Mouse (Mus musculus) Patski (cell line): ENCODE data around the gene Nemp1. TPM values are rescaled to one million over a fixed set of nuclear protein-coding genes. Genes with fewer than 3 reads are reported as not detected.

ENCODE experiments used
- ATAC-seq: fragments of 100-300 bp; one replicate; pipeline ENCODE4 v1.8.0; 2021
- CTCF ChIA-PET: fragments of 350-600 bp; sonication (Branson Sonifier 250); formaldehyde crosslinking; loops from one replicate; lab custom pipeline; 2022; ENCODE audit warnings: inconsistent platforms; lab: Charles Lee
- POLR2A ChIA-PET: fragments of 350-600 bp; sonication (Branson Sonifier 250); formaldehyde crosslinking; loops from one replicate; lab custom pipeline; 2022; ENCODE audit warnings: antibody characterized with exemption, inconsistent platforms; lab: Charles Lee
- DNase-seq: peaks from one replicate; pipeline ENCODE4 v3.0.0-alpha.2; 2011; ENCODE audit warnings: low read depth, low spot score
- H3K27me3 ChIP-seq: fragments of 371-371 bp; one replicate; pipeline ENCODE4 v1.5.1; 2021
- CTCF ChIP-seq: fragments of 100-300 bp; IDR thresholded peaks from one replicate; pipeline ENCODE4 v1.5.1; 2021
- in situ Hi-C: fragments of 300-500 bp; cut with MboI; formaldehyde crosslinking; loops from 3 replicates; pipeline ENCODE4 v1.11.1; 2018; ENCODE audit warnings: low pct_unique_long_range_greater_than_20kb, mixed read lengths
- polyA plus RNA-seq: library from polyadenylated mRNA; unstranded; gene quantifications from one replicate; pipeline ENCODE4 v1.2.3, GENCODE M21; 2021

Gene Nemp1
- polyA plus RNA-seq, 1 experiment from 2014 or later, result 8.0 TPM

DNA sequence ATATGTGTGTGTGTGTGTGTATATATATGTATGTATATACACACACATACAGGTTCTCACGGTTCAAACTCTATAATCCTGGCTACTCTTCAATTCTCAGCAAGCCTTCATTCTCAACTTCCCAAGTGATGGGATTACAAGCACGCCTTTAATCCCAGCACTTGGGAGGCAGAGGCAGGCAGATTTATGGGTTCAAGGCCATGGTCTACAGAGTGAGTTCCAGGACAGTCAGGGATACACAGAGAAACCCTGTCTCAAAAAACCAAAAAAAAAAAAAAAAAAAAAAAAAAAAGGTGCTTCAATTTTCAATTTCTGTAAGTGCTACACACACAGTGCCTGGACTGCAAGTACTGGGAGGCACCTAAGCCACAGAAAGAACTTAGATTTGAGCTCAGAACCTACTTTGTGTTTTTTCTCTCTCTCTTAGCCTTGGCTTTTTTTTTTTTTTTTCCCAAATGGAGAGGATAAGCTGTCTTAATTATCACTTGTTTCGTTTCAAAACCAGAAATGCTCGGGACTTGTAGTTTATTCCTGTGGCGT lies 9.2 kb downstream of the Nemp1 start:
- no peak for TF ChIP-seq CTCF
- ATAC-seq (no peak), DNase-seq (no peak)
- ChIA-PET CTCF (interaction anchor here (1.1 to 1.7 kb wide), 2 partner anchors 15 to 33 kb away, joined by 3 to 5 read pairs; partner anchors contain the start of gene Stat6), POLR2A (interaction anchor here (1.0 to 1.6 kb wide), 3 partner anchors 8 to 43 kb away, joined by 4 to 7 read pairs (median 6); partner anchors contain the start of gene Stat6)
- H3K27me3 ChIP-seq, result no peaks in the 10 kb centered on the region
- in situ Hi-C loops, result loop anchor here (25.0 kb wide), 1 partner anchor 511 kb away; the partner anchor contains the start of genes Gls2 and Rbms2

DNA sequence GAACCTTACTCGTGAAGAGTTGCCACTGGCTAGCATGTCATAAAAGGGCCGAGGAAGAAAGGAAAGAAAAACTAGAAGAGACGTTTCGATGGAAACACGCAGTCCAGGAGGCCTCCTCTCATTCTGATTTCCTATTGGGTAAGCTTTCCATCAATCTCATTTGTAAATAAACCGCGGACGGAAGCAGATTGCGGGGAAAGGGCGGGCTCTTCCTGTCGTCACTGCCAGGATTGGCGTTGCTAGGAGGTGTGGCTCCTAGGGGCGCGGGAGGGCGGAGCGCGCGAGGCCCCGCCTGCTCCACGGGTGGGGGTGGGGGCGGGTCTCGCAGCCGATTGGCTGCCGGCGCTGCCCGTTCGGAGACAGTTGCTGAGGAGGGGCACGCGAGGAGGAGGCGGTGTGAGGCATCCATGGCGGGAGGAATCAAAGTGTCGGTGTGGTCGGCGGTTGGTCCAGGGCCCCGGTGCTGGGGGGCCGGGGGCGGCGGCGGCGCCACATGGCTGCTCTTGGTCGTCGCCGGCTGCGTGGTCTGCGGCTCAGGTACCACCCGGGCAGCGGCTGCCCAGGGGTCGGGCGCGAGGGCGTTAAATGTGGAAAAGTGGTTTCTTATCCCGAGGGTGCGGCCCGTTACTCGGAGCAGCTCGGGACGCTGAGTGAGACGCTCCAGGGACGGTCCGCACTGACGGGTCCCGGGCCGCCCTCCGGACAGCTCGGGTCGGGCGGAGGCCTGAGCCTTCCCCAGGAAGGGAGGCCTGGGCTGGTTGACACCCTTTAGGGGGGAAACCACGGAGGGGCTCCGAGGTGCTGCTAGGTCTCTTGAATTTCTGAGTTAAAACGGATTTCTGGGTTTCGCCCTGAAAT lies 10.2 kb downstream of the Nemp1 start:
- ATAC-seq, result peak; percentile 75
- in situ Hi-C loops, result loop anchor here (25.0 kb wide), 1 partner anchor 510 kb away; the partner anchor contains the start of genes Gls2 and Rbms2
- no peak for TF ChIP-seq CTCF
- POLR2A ChIA-PET, result interaction anchor here (1.0 to 1.6 kb wide), 3 partner anchors 9 to 44 kb away, joined by 4 to 7 read pairs (median 6); partner anchors contain the start of gene Stat6
- H3K27me3 ChIP-seq, result no peaks in the 10 kb centered on the region
- CTCF ChIA-PET, result interaction anchor here (1.1 to 1.7 kb wide), 2 partner anchors 14 to 34 kb away, joined by 3 to 5 read pairs; partner anchors contain the start of gene Stat6
- DNase-seq, result peak; percentile 94

DNA sequence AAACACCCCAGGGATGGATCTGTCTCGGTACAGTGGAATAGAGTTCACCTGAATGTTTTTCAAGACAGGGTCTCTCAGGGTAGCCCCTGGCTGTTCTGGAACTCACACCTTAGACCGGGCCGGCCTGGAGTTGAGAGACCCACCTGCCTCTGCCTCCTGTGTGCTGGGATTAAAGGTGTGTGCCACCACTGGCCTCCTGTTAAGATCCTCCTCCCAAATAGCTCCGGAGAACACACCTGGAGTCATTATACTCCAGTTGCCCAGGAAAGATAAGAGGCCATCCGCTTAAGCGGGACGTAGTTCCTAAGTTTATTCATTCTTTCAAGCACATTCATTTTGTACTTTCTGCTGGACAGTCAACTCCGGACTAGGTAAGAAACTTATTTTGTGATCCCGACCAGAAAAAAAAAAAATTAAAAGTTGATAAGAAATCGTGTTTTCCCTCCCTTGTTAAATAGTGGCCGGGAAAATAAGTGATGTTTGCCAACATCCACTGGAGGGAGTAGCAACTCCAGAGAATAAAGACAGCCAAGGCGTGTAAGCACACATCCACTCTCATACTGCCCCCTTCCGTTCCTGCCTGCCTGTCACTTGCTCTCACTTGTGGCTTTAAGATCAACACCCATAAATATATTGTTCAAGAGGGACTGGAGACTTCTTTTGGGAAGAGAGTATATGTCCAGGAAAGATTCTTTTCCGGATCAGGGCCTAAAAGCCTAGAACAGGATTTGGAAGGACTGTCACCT lies 11.1 kb downstream of the Nemp1 start:
- POLR2A ChIA-PET, result interaction anchor here (1.6 kb wide), 1 partner anchor 35 kb away, joined by 7 read pairs; the partner anchor contains the start of gene Stat6
- DNase-seq (no peak), ATAC-seq (peak; percentile 25)
- in situ Hi-C loops, result loop anchor here (25.0 kb wide), 1 partner anchor 510 kb away; the partner anchor contains the start of genes Gls2 and Rbms2
- TF ChIP-seq CTCF, result peak; percentile 97
- H3K27me3 ChIP-seq, result no peaks in the 10 kb centered on the region
- CTCF ChIA-PET, result interaction anchor here (0.8 to 1.7 kb wide), 2 partner anchors 18 to 35 kb away, joined by 3 to 5 read pairs; partner anchors contain the start of gene Stat6

DNA sequence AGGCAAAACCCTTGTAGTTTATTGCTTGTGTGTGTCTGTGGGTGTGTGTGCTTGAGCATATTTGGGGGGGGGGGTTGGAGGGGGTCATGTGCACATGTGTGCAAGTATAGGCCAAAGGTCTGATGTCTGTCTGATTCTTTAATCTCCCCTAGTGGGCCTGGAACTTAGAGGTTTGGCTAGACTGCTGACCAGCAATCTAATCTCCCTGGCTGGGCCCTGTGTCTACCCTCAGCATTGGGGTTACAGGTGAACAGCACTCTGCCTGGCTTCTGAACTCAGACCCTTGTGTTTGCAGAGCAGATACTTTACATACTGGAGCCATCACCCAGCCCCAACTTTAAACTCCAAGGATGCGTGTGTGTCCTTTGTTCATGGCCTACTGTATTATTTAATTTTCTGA lies 12.5 kb downstream of the Nemp1 start:
- TF ChIP-seq CTCF, result no peak
- no peaks in the 10 kb centered on the region for H3K27me3 ChIP-seq
- POLR2A ChIA-PET, result no interaction called here
- ATAC-seq (no peak), DNase-seq (no peak)
- in situ Hi-C loops, result loop anchor here (25.0 kb wide), 1 partner anchor 508 kb away; the partner anchor contains the start of genes Gls2 and Rbms2
- CTCF ChIA-PET, result no interaction called here

DNA sequence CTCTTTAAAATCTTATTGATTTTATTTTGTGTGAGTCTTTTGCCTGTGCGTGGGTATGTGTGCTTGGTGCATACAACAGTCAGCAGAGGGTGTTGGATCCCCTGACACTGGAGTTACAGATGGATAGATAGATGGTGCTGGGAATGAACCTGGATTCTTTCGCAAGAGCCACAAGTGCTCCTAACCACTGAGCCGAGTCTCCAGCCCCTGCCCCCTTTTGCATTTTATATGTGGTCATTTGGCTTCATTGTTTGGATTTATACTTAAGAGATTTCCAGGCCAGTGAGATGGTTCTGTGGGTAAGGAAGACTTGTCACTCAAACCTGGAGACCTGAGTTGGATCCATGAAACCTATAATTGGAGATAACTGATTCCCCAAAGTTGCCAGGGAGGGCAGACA lies 13.2 kb downstream of the Nemp1 start:
- in situ Hi-C loops, result loop anchor here (25.0 kb wide), 1 partner anchor 507 kb away; the partner anchor contains the start of genes Gls2 and Rbms2
- ATAC-seq (no peak), DNase-seq (no peak)
- POLR2A ChIA-PET, result no interaction called here
- CTCF ChIA-PET, result no interaction called here
- no peaks in the 10 kb centered on the region for H3K27me3 ChIP-seq
- no peak for TF ChIP-seq CTCF

DNA sequence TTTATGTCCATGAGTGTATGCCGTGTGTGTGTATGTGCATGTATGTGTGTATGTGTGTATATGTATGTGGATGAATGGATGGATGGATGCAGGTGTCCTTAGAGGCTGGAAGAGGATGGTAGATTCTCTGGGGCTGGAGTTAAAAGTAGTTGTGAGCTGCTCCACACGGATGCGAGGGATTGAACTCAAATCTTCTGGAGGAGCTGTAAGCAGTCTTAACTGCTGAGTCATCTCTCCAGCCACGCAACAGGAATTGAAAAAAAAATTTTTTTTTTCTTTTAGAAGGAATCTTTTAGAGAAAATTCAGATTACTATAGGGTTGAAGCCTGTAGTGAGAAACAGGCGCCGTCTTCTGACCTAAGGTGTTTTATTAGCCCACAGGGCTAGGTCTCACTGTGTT lies 16.2 kb downstream of the Nemp1 start:
- no peak for TF ChIP-seq CTCF
- ChIA-PET POLR2A (no interaction called here), CTCF (no interaction called here)
- no peak for ATAC-seq
- no peaks in the 10 kb centered on the region for H3K27me3 ChIP-seq
- in situ Hi-C loops, result loop anchor here (25.0 kb wide), 1 partner anchor 504 kb away; the partner anchor contains the start of genes Gls2 and Rbms2
- DNase-seq, result no peak

DNA sequence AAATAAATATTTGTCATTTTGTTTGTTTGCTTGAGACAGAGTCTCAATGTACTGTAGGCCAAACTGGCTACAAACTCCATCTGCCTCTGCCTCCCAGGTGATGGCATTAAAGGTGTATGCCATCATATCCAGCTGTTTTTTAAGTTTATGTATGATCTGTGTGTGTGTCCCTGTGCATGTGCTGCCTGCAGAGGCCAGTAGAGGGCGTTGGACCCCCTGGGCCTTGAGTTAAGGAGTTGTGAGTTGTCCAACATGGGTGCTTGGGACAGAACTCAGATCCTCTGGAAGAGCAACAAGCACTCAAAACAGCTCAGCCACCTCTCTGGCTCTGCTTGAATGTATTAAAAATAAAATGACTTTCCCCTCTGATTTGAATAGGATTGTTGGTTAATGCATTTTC lies 24.4 kb downstream of the Nemp1 start:
- CTCF ChIA-PET, result interaction anchor here (0.9 to 1.5 kb wide), 4 partner anchors 9 to 49 kb away, joined by 3 read pairs; no protein-coding TSS in a partner anchor
- DNase-seq, result no peak

DNA sequence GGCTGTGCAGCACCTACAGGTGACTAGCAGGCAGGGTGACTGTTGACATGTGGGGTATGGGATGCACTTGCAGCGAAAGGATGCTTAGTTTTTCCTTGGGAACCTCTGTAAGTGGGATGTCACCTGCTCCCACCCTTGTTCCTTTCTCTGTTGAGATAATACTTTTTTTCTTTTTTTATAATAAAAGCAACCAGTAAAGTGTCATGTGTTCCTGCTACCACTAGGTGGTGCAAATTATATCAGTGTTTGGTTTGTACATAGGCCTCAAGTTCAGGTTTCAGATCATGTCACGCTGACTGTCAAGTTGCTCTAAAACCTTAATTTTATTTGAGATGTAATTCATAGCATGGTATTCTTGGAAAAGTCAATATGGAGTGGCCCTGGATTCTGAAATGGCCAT lies 27.9 kb downstream of the Nemp1 start:
- ChIA-PET POLR2A (no interaction called here), CTCF (interaction anchor here (1.8 kb wide), 1 partner anchor 13 kb away, joined by 4 read pairs; no protein-coding TSS in a partner anchor)
- ATAC-seq (no peak), DNase-seq (no peak)
- H3K27me3 ChIP-seq, result no peaks in the 10 kb centered on the region
- TF ChIP-seq CTCF, result peak; percentile 70
- in situ Hi-C loops, result loop anchor here (25.0 kb wide), 1 partner anchor 493 kb away; the partner anchor contains the start of genes Gls2 and Rbms2

More for the DNA sequence above, 24.4 kb downstream of the Nemp1 start:
- in situ Hi-C loops, result loop anchor here (25.0 kb wide), 1 partner anchor 496 kb away; the partner anchor contains the start of genes Gls2 and Rbms2
- peak; percentile 42 for TF ChIP-seq CTCF
- POLR2A ChIA-PET, result no interaction called here
- no peak for ATAC-seq
- H3K27me3 ChIP-seq, result no peaks in the 10 kb centered on the region

DNA sequence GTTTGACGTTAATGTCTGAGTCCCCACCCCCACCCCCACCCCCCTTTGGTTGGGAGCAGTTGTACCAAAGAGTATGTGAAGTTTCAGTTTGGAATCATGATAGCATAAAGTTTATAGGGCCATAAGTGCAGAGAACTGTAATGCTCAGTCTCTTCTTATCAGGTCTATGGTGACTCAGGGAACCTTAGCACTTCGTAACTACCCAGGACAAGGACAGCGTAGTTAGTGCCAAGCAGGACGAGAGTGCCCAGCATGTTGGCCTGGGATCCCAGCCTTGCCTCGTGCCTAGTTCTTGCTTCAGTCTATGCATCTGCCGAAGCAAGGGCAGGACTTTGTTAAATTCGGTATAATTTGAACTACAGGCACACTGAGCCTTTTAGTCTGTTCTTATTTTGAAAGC lies 29.1 kb downstream of the Nemp1 start:
- H3K27me3 ChIP-seq, result no peaks in the 10 kb centered on the region
- CTCF ChIA-PET, result interaction anchor here (1.6 kb wide), 1 partner anchor 17 kb away, joined by 3 read pairs; no protein-coding TSS in a partner anchor
- in situ Hi-C loops, result loop anchor here (25.0 kb wide), 1 partner anchor 492 kb away; the partner anchor contains the start of genes Gls2 and Rbms2
- POLR2A ChIA-PET, result interaction anchor here (1.1 kb wide), 1 partner anchor 15 kb away, joined by 3 read pairs; no protein-coding TSS in a partner anchor
- no peak for TF ChIP-seq CTCF
- DNase-seq, result no peak
- no peak for ATAC-seq
